Mouse (Mus musculus): ENCODE measurements at regions not wholly inside any gene's neighbourhood (a gene's known extent, or its start where the extent isn't known, plus 50 kb on each side); places are given as distances from the start of the nearest gene placed in this dataset.

GRCm38 (mm10) chr14:98452191-98452590 is 282.6 kb upstream of the Dach1 start:
- WGBS (ENCODE audit: missing documents): 79% methylated on average over 6 of the region's 6 CpGs

GRCm38 (mm10) chr14:98449568-98449967 is 280.0 kb upstream of the Dach1 start:
- 95% methylated on average over 5 of the region's 5 CpGs for WGBS (ENCODE audit: missing documents)
- no peak overlapping the region for H3K27ac ChIP-seq
- H3K36me3 ChIP-seq (ENCODE audit: inconsistent target): no peaks in the 10 kb centered on the region
- no peaks in the 10 kb centered on the region for H3K79me2 ChIP-seq (ENCODE audit: inconsistent target)
- no peak overlapping the region for H3K4me3 ChIP-seq (ENCODE audit: inconsistent target)

More at GRCm38 (mm10) chr14:98452191-98452590, 282.6 kb upstream of the Dach1 start:
- no peaks in the 10 kb centered on the region for H3K79me2 ChIP-seq (ENCODE audit: inconsistent target)
- no peak overlapping the region for H3K27ac ChIP-seq
- H3K36me3 ChIP-seq (ENCODE audit: inconsistent target): no peaks in the 10 kb centered on the region
- no peak overlapping the region for H3K4me3 ChIP-seq (ENCODE audit: inconsistent target)

GRCm38 (mm10) chr14:98442411-98442810 is 272.8 kb upstream of the Dach1 start:
- no peak overlapping the region for H3K27ac ChIP-seq
- no peak overlapping the region for H3K4me3 ChIP-seq (ENCODE audit: inconsistent target)
- no peaks in the 10 kb centered on the region for H3K36me3 ChIP-seq (ENCODE audit: inconsistent target)
- H3K79me2 ChIP-seq (ENCODE audit: inconsistent target): no peaks in the 10 kb centered on the region
- WGBS (ENCODE audit: missing documents): 79% methylated on average over 3 of the region's 3 CpGs

- Histone ChIP-seq H3K4me3 (ENCODE audit: inconsistent target) (no peak overlapping the region), H3K27ac (no peak overlapping the region), H3K36me3 (ENCODE audit: inconsistent target) (no peaks in the 10 kb centered on the region), H3K79me2 (ENCODE audit: inconsistent target) (no peaks in the 10 kb centered on the region)
- WGBS (ENCODE audit: missing documents): 25% methylated on average over 2 of the region's 2 CpGs
These were observed 272.4 kb upstream of the Dach1 start for GRCm38 (mm10) chr14:98441954-98442353.

- H3K27ac ChIP-seq: no peak overlapping the region
- no peaks in the 10 kb centered on the region for H3K36me3 ChIP-seq (ENCODE audit: inconsistent target)
- H3K79me2 ChIP-seq (ENCODE audit: inconsistent target): no peaks in the 10 kb centered on the region
- WGBS (ENCODE audit: missing documents): 69% methylated on average over 11 of the region's 11 CpGs
- H3K4me3 ChIP-seq (ENCODE audit: inconsistent target): no peak overlapping the region
These were observed 262.4 kb upstream of the Dach1 start for GRCm38 (mm10) chr14:98431959-98432358.

- no peaks in the 10 kb centered on the region for H3K36me3 ChIP-seq (ENCODE audit: inconsistent target)
- H3K27ac ChIP-seq: no peak overlapping the region
- H3K4me3 ChIP-seq (ENCODE audit: inconsistent target): no peak overlapping the region
- WGBS (ENCODE audit: missing documents): 8% methylated on average over 1 of the region's 1 CpGs
- no peaks in the 10 kb centered on the region for H3K79me2 ChIP-seq (ENCODE audit: inconsistent target)
These were observed 248.2 kb upstream of the Dach1 start for GRCm38 (mm10) chr14:98417719-98418118.

GRCm38 (mm10) chr14:98414201-98414600 is 244.6 kb upstream of the Dach1 start:
- Histone ChIP-seq H3K36me3 (ENCODE audit: inconsistent target) (no peaks in the 10 kb centered on the region), H3K79me2 (ENCODE audit: inconsistent target) (no peaks in the 10 kb centered on the region), H3K27ac (no peak overlapping the region), H3K4me3 (ENCODE audit: inconsistent target) (no peak overlapping the region)
- 89% methylated on average over 7 of the region's 7 CpGs for WGBS (ENCODE audit: missing documents)

GRCm38 (mm10) chr14:98405936-98406635 is 236.5 kb upstream of the Dach1 start:
- Histone ChIP-seq H3K79me2 (ENCODE audit: inconsistent target) (no peaks in the 10 kb centered on the region), H3K4me3 (ENCODE audit: inconsistent target) (no peak overlapping the region), H3K27ac (no peak overlapping the region), H3K36me3 (ENCODE audit: inconsistent target) (no peaks in the 10 kb centered on the region)
- 88% methylated on average over 3 of the region's 3 CpGs for WGBS (ENCODE audit: missing documents)

GRCm38 (mm10) chr14:98404026-98404425 is 234.5 kb upstream of the Dach1 start:
- no peak overlapping the region for H3K27ac ChIP-seq
- H3K79me2 ChIP-seq (ENCODE audit: inconsistent target): no peaks in the 10 kb centered on the region
- no peaks in the 10 kb centered on the region for H3K36me3 ChIP-seq (ENCODE audit: inconsistent target)
- WGBS (ENCODE audit: missing documents): 95% methylated on average over 5 of the region's 5 CpGs
- no peak overlapping the region for H3K4me3 ChIP-seq (ENCODE audit: inconsistent target)

- no peaks in the 10 kb centered on the region for H3K79me2 ChIP-seq (ENCODE audit: inconsistent target)
- no peaks in the 10 kb centered on the region for H3K36me3 ChIP-seq (ENCODE audit: inconsistent target)
- WGBS (ENCODE audit: missing documents): 89% methylated on average over 4 of the region's 4 CpGs
- H3K27ac ChIP-seq: no peak overlapping the region
- H3K4me3 ChIP-seq (ENCODE audit: inconsistent target): no peak overlapping the region
These were observed 218.3 kb upstream of the Dach1 start for GRCm38 (mm10) chr14:98387871-98388270.

Data from macrophage (primary cell).